Mouse (Mus musculus) MEL (cell line): Measurements from ENCODE around the gene Jmjd1c.
A peak's percentile ranks its signal among the peaks of the same experiment; 100 is the strongest.

Source experiments
- CTCF ChIP-seq, 3 experiments: IDR thresholded peaks in 2 of 3; conservative IDR thresholded peaks in 1 of 3; 2 replicates each; pipeline ENCODE4 v1.5.1; 2011 to 2012; ENCODE audit warnings: low read length in 3 of 3, low read depth in 2 of 3, mild to moderate bottlenecking in 2 of 3, improper control_type of control experiment in 1 of 3, inconsistent platforms in 1 of 3, mixed read lengths in 1 of 3, moderate library complexity in 1 of 3; ENCODE audit not compliant: control insufficient read depth in 1 of 3, insufficient read depth in 1 of 3, poor library complexity in 1 of 3, severe bottlenecking in 1 of 3
- HCFC1 ChIP-seq: IDR thresholded peaks from 2 replicates; pipeline ENCODE4 v1.6.1; 2012; ENCODE audit warnings: low read depth, mild to moderate bottlenecking, inconsistent platforms, low read length, improper control_type of control experiment, moderate library complexity
- NELFE ChIP-seq: IDR thresholded peaks from 2 replicates; pipeline ENCODE4 v1.6.1; 2011; ENCODE audit warnings: low read depth, low read length, improper control_type of control experiment

DNA sequence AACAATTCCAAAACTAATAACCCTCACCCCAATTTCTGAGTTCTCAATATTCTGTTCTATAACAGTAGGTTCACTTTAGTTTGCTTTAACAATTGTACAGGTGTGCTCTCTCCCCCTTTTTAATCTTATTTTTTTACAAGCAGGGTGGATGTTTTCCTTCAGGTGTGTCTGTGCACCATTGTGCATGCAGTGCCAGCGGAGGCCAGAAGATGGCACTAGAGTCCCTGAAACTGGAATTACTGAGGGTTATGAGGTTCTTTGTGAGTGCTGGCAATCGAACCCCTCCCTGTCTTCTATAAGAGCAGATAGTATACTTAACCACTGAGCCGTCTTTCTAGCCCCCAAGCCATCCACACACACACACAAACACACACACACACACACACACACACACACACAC, 96.4 kb downstream of the Jmjd1c start:
- no peak for TF ChIP-seq NELFE
- peak; percentile 58 to 72 (median 61) for TF ChIP-seq CTCF (IDR thresholded peaks at IDR 0.05 in 2 of 3, conservative IDR thresholded peaks at IDR 0.05 in 1 of 3; ENCODE audit: control insufficient read depth in 1 of 3, insufficient read depth in 1 of 3, low read depth in 2 of 3, low read length in 3 of 3, poor library complexity in 1 of 3, severe bottlenecking in 1 of 3)
- no peak for TF ChIP-seq HCFC1
